Mouse (Mus musculus) neutrophil, adult 5-6 weeks (primary cell): Measurements from ENCODE around the gene Gabbr2. TPM values are rescaled to one million over a fixed set of nuclear protein-coding genes. Genes with fewer than 3 reads are reported as not detected.

ENCODE experiments used
- ATAC-seq: fragments of 151-379, 151-347 bp; 2 replicates; pipeline ENCODE4 v1.8.0; 2017; ENCODE audit warnings: mild to moderate bottlenecking, moderate TSS enrichment; ENCODE audit not compliant: insufficient number of reproducible peaks, poor library complexity, low FRiP score, severe bottlenecking; ENCODE audit errors: extremely low read depth
- total RNA-seq: library from RNA; stranded (forward); fragments of 200-1000 nt; gene quantifications from 2 replicates; pipeline ENCODE4 v1.2.3, GENCODE M21; 2017

Gene Gabbr2
- total RNA-seq, result not detected in 2 replicates

- no peak for ATAC-seq
These were observed at the start of gene Gabbr2 for GRCm38 (mm10) chr4:46991016-46991958. Gene Gabbr2, minus strand, starts transcription at chr4:46991873.

- ATAC-seq, result no peak
These were observed 47.9 kb upstream of the Gabbr2 start for GRCm38 (mm10) chr4:47039586-47039985.

- peak; percentile 64 for ATAC-seq
These were observed 45.6 kb upstream of the Gabbr2 start for GRCm38 (mm10) chr4:47037321-47037657.

- no peak for ATAC-seq
These were observed 45.0 kb upstream of the Gabbr2 start for GRCm38 (mm10) chr4:47036486-47037320.

GRCm38 (mm10) chr4:47035536-47035935 is 43.9 kb upstream of the Gabbr2 start:
- ATAC-seq, result no peak

GRCm38 (mm10) chr4:47032171-47032570 is 40.5 kb upstream of the Gabbr2 start:
- no peak for ATAC-seq

- no peak for ATAC-seq
These were observed 37.1 kb upstream of the Gabbr2 start for GRCm38 (mm10) chr4:47028791-47029190.

GRCm38 (mm10) chr4:47023949-47024348 is 32.3 kb upstream of the Gabbr2 start:
- no peak for ATAC-seq

GRCm38 (mm10) chr4:47022804-47023603 is 31.3 kb upstream of the Gabbr2 start:
- no peak for ATAC-seq

- peak; percentile 52; the same call in 1 of the 2 replicates for ATAC-seq
These were observed 28.9 kb upstream of the Gabbr2 start for GRCm38 (mm10) chr4:47020563-47020962.

GRCm38 (mm10) chr4:47015156-47015555 is 23.5 kb upstream of the Gabbr2 start:
- no peak for ATAC-seq

GRCm38 (mm10) chr4:47012476-47012875 is 20.8 kb upstream of the Gabbr2 start:
- ATAC-seq, result no peak

- ATAC-seq, result peak; percentile 89
These were observed 18.9 kb upstream of the Gabbr2 start for GRCm38 (mm10) chr4:47010400-47011231.

- ATAC-seq, result no peak
These were observed 9.1 kb upstream of the Gabbr2 start for GRCm38 (mm10) chr4:47000626-47001395.

GRCm38 (mm10) chr4:46997969-46998368 is 6.3 kb upstream of the Gabbr2 start:
- no peak for ATAC-seq

GRCm38 (mm10) chr4:46992827-46993473 is 1.3 kb upstream of the Gabbr2 start:
- ATAC-seq, result no peak

- ATAC-seq, result no peak
These were observed 265 bp upstream of the Gabbr2 start for GRCm38 (mm10) chr4:46991959-46992316.
